ENCODE assay signal across 8 mouse cellular contexts in genomic region chr1:155050174-155050573, GRCm38 (mm10). TPM values are rescaled to one million over a fixed set of nuclear protein-coding genes. Genes with fewer than 3 reads are reported as not detected.
DNase-seq lines count a peak whose midpoint lies in the region; ATAC-seq and TF ChIP-seq lines count a peak whose summit lies in the region.

No protein-coding gene starts in this region.

- no peak overlapping the region for H3K4me2 ChIP-seq in kidney, embryonic 16.5 days (replicated peaks; ENCODE audit: low read depth, low read length)
- no peak overlapping the region for H3K4me2 ChIP-seq in stomach, postnatal 0 days (replicated peaks; ENCODE audit: low read depth)

- 0 out of 2 replicates have a peak overlapping the region, but pooled peaks have one; percentile 19 for H3K9ac ChIP-seq in kidney, embryonic 16.5 days (replicated peaks; ENCODE audit: low read length)
- H3K9ac ChIP-seq in stomach, postnatal 0 days (ENCODE audit: low read length) = no peak overlapping the region

- no peak overlapping the region for H3K4me3 ChIP-seq in kidney, embryonic 16.5 days (ENCODE audit: low read length)
- H3K4me3 ChIP-seq in stomach, postnatal 0 days (ENCODE audit: low read depth, low read length) = no peak overlapping the region

- no peaks in the 10 kb centered on the region for H3K9me3 ChIP-seq in kidney, embryonic 16.5 days (ENCODE audit: low read length)
- H3K9me3 ChIP-seq in stomach, postnatal 0 days (ENCODE audit: control insufficient read depth, low read length) = no peaks in the 10 kb centered on the region

- H3K4me1 ChIP-seq in kidney, embryonic 16.5 days (ENCODE audit: insufficient read depth, low read length) = peaks cover 49% of the 10 kb centered on the region
- H3K4me1 ChIP-seq in stomach, postnatal 0 days (replicated peaks; ENCODE audit: control insufficient read depth, insufficient read depth) = peaks cover 8% of the 10 kb centered on the region

- TF ChIP-seq EP300 in stomach, postnatal 0 days (optimal IDR thresholded peaks at IDR 0.05) = no peak

- 44% methylated on average over 5 of the region's 5 CpGs for WGBS in kidney, embryonic 16.5 days
- WGBS in stomach, postnatal 0 days = 60% methylated on average over 5 of the region's 5 CpGs

- TF ChIP-seq CTCF in stomach, postnatal 0 days (IDR thresholded peaks at IDR 0.05; ENCODE audit: low read depth) = no peak

- peak; percentile 72 for DNase-seq in layer of hippocampus, adult 11-12 months (ENCODE audit: low spot score)
- no peak for DNase-seq in layer of hippocampus, postnatal 25 days (ENCODE audit: extremely low spot score in 1 of 2, low spot score in 1 of 2)
- DNase-seq in NIH3T3 (ENCODE audit: low read depth) = peak; percentile 84
- peak; percentile 82 for DNase-seq in lung, postnatal 25 days (ENCODE audit: low spot score)
- DNase-seq in stomach, postnatal 0 days (ENCODE audit: low spot score) = peak; percentile 73
- DNase-seq in cerebellum, adult 18-20 months = no peak

- H3K36me3 ChIP-seq in kidney, embryonic 16.5 days (ENCODE audit: insufficient read depth, low read length) = no peaks in the 10 kb centered on the region
- H3K36me3 ChIP-seq in stomach, postnatal 0 days (ENCODE audit: control insufficient read depth, insufficient read depth, low read length) = no peaks in the 10 kb centered on the region

- no peaks in the 10 kb centered on the region for H3K27me3 ChIP-seq in kidney, embryonic 16.5 days (ENCODE audit: insufficient read depth, low read length)
- no peaks in the 10 kb centered on the region for H3K27me3 ChIP-seq in stomach, postnatal 0 days (ENCODE audit: control insufficient read depth, insufficient read depth, low read length)

- 0 out of 2 replicates have a peak overlapping the region, but pooled peaks have one; percentile 37 for H3K27ac ChIP-seq in kidney, embryonic 16.5 days (ENCODE audit: low read length)
- peak overlapping the region; percentile 74 for H3K27ac ChIP-seq in stomach, postnatal 0 days (replicated peaks)

- ATAC-seq in granulocyte monocyte progenitor cell, adult 5-6 weeks (replicated peaks; ENCODE audit: poor library complexity, severe bottlenecking) = peak; percentile 80
- ATAC-seq in kidney, embryonic 16.5 days (ENCODE audit: low FRiP score, low TSS enrichment) = peak; percentile 52; the same call in 1 of the 2 replicates
- ATAC-seq in stomach, postnatal 0 days (ENCODE audit: low FRiP score, low TSS enrichment) = peak; percentile 86

RNA-seq across cellular contexts. Expression of gene Ier5, which starts 49.3 kb away (rescaled TPM):
- 10 to 100 TPM; 28.2 to 28.6 TPM for total RNA-seq in layer of hippocampus, postnatal 25 days (2021)
- total RNA-seq in granulocyte monocyte progenitor cell, adult 5-6 weeks (2014; fragmentation: Nextera tagmentation) = 0.32 and 2.9 TPM in 2 replicates
- 3.2 and 4.4 TPM in 2 replicates for total RNA-seq in granulocyte monocyte progenitor cell, adult 5-6 weeks (2017)
- 4.4 and 5.3 TPM in 2 replicates for polyA plus RNA-seq in kidney, embryonic 16.5 days (2015; fragmentation: Nextera tagmentation; extraction: Ambion mirVana)
- 7.3 and 11.2 TPM in 2 replicates for polyA plus RNA-seq in stomach, postnatal 0 days (2015; fragmentation: Nextera tagmentation; extraction: Ambion mirVana)

Comparison
In these comparisons a context has a peak if more than half of its experiments do, and no peak if none do; other contexts are left out.
1. DNase-seq: peak in layer of hippocampus, adult 11-12 months (single experiment), NIH3T3 (single experiment), lung, postnatal 25 days (single experiment) and stomach, postnatal 0 days (single experiment); none in layer of hippocampus, postnatal 25 days (0 of 2) and cerebellum, adult 18-20 months (0 of 2).
2. RNA of gene Ier5, which starts 49.3 kb away (total RNA-seq): 28.2 to 28.6 TPM in layer of hippocampus, postnatal 25 days; 0.32 to 4.4 TPM in granulocyte monocyte progenitor cell, adult 5-6 weeks; every median in the first group is over 4 times any median in the second.
3. Peak in every context shown above with its lines, with median percentiles within 50 percentile points of each other: ATAC-seq.